Mouse (Mus musculus) megakaryocyte progenitor cell, adult 5-6 weeks (primary cell): Measurements from ENCODE around the gene Specc1l. TPM values are rescaled to one million over a fixed set of nuclear protein-coding genes. Genes with fewer than 3 reads are reported as not detected.

Source experiments
- ATAC-seq: replicated peaks from 2 replicates; pipeline ENCODE4 v1.8.0; 2016; ENCODE audit warnings: mild to moderate bottlenecking, moderate TSS enrichment, inconsistent platforms; ENCODE audit not compliant: poor library complexity
- total RNA-seq, 2 experiments: library from RNA; stranded (forward) in 1 of 2; stranded (reverse) in 1 of 2; fragments of 157-497, 149-512 nt in 1 of 2; fragments of 200-1000 nt in 1 of 2; gene quantifications; 2 replicates each; pipeline versions ENCODE4 v1.2.3 to v1.2.4; 2015 to 2017

Gene Specc1l
- total RNA-seq, 2 experiments from 2014 or later = 20.0 to 30.2 TPM

GRCm38 (mm10) chr10:75312361-75312760 lies 100.5 kb downstream of the Specc1l start:
- ATAC-seq = peak; percentile 33

- ATAC-seq = no peak
Observed at GRCm38 (mm10) chr10:75314190-75314980, 102.5 kb downstream of the Specc1l start.

- ATAC-seq = no peak
Observed at GRCm38 (mm10) chr10:75315756-75316155, 103.9 kb downstream of the Specc1l start.

- ATAC-seq = no peak
Observed at GRCm38 (mm10) chr10:75316472-75316871, 104.6 kb downstream of the Specc1l start.

- ATAC-seq = no peak
Observed at GRCm38 (mm10) chr10:75316872-75316907, 104.8 kb downstream of the Specc1l start, which contains the start of gene Adora2a. Gene Adora2a (plus strand): TSS chr10:75316877.

GRCm38 (mm10) chr10:75316908-75317761 lies 105.3 kb downstream of the Specc1l start:
- peak; percentile 56 for ATAC-seq

GRCm38 (mm10) chr10:75318206-75318605 lies 106.3 kb downstream of the Specc1l start:
- no peak for ATAC-seq

GRCm38 (mm10) chr10:75320321-75320720 lies 108.4 kb downstream of the Specc1l start:
- peak; percentile 58 for ATAC-seq

- no peak for ATAC-seq
Observed at GRCm38 (mm10) chr10:75322966-75323365, 111.1 kb downstream of the Specc1l start.

- ATAC-seq = no peak
Observed at GRCm38 (mm10) chr10:75323986-75324385, 112.1 kb downstream of the Specc1l start.

GRCm38 (mm10) chr10:75324391-75324790 lies 112.5 kb downstream of the Specc1l start:
- ATAC-seq = peak; percentile 45

- no peak for ATAC-seq
Observed at GRCm38 (mm10) chr10:75325821-75326220, 113.9 kb downstream of the Specc1l start.

- ATAC-seq = peak; percentile 76
Observed at GRCm38 (mm10) chr10:75326553-75326952, 114.7 kb downstream of the Specc1l start.

GRCm38 (mm10) chr10:75327081-75327480 lies 115.2 kb downstream of the Specc1l start:
- ATAC-seq = peak; percentile 46

- no peak for ATAC-seq
Observed at GRCm38 (mm10) chr10:75328201-75328704, 116.4 kb downstream of the Specc1l start.

- ATAC-seq = no peak
Observed at GRCm38 (mm10) chr10:75332268-75332667, 120.4 kb downstream of the Specc1l start.

GRCm38 (mm10) chr10:75333176-75333776 lies 121.4 kb downstream of the Specc1l start:
- no peak for ATAC-seq

- no peak for ATAC-seq
Observed at GRCm38 (mm10) chr10:75334175-75334574, 122.3 kb downstream of the Specc1l start.

- no peak for ATAC-seq
Observed at GRCm38 (mm10) chr10:75335075-75335474, 123.2 kb downstream of the Specc1l start.

- ATAC-seq = no peak
Observed at GRCm38 (mm10) chr10:75337231-75337630, 125.4 kb downstream of the Specc1l start.

GRCm38 (mm10) chr10:75338852-75339251 lies 127.0 kb downstream of the Specc1l start:
- peak; percentile 74 for ATAC-seq

GRCm38 (mm10) chr10:75339377-75339776 lies 127.5 kb downstream of the Specc1l start:
- no peak for ATAC-seq
